Mouse (Mus musculus): ENCODE measurements at regions not wholly inside any gene's neighbourhood (a gene's known extent, or its start where the extent isn't known, plus 50 kb on each side); places are given as distances from the start of the nearest gene placed in this dataset.
A peak's percentile ranks its signal among the peaks of the same experiment; 100 is the strongest.

- peak in 1 of 2 experiments; percentile 24 for DNase-seq (ENCODE audit: low spot score in 2 of 2)
Observed at GRCm38 (mm10) chr16:24341736-24342135, 51.6 kb upstream of the Lpp start.

GRCm38 (mm10) chr16:24340646-24341045 lies 52.7 kb upstream of the Lpp start:
- DNase-seq (ENCODE audit: low spot score in 2 of 2): no peak

DNA sequence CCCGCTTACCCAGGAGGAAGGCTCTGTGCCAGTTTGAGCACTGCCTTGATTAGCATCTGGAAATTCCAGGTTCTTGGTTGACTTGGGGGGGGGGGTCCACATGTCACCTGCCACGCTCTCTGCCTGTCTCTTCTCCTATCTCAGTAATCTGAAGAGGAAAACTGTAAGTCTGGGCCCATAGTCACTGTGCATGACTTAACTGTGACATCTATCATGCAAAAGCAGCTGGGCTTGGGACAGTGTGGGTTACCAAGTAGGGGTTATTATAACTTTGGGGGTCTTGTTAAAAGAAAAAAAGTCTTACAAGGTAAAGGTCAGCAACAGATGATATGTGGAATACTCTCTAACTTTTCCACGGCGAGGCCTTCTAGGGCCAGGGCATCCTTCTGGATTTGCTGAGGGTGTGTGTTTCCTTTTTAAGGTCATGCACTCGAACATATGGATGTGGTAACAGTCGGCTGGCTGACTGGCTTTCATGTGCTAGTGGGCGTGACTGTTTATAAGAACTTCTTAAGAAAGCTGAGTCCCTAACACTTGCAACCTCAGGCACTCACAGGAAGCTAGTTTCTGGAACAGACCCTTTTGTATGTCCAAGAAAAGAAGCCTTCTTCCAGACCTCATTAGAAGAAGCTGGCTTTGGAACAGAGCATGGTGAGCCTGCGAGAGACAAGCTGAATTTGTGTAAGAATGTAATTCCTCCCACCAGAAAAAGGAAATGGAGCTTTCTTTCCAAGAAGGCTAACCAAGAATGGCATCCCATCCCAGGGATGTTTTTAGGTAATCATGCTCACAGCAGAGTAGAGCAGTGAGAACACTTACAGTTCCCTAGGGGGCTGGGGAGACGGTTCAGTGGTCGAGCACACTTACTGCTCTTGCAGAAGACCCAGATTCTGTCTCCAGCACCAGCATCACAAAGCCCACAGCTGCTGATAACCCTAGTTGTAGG lies 53.7 kb upstream of the Lpp start:
- DNase-seq (ENCODE audit: low spot score in 2 of 2): no peak

- no peak for DNase-seq (ENCODE audit: low spot score in 2 of 2)
Observed at GRCm38 (mm10) chr16:24338404-24338803, 54.9 kb upstream of the Lpp start.

- DNase-seq (ENCODE audit: low spot score in 2 of 2): no peak
Observed at GRCm38 (mm10) chr16:24334389-24334788, 58.9 kb upstream of the Lpp start.

DNA sequence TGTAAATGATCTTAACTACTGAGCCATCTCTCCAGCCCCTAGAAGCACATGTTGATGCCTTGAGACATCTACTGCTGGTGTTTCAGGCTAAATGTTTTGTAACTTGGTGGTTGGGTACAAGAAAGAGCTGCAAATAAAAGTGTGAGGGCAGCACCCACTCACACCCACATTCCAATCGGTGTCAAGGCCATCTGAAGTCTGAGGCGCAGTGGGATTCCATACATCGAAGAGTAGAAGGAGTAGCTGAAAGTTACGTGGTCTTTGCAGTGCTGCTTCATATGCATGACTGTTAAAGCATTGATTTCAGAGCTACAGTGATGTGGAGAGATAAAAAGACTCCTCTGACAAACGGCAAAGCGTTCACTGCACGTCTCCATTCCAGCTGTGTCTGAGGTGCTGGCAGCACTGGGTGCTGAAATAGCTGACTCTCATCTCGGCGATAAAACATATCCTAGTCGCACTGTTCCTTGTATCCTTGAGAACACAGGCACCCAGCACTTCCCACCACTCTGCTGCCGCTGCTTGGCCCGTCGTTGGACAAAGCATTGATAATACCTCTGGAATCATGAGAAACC lies 61.8 kb upstream of the Lpp start:
- DNase-seq (ENCODE audit: low spot score in 2 of 2): no peak

GRCm38 (mm10) chr16:24326571-24326970 lies 66.7 kb upstream of the Lpp start:
- no peak for DNase-seq (ENCODE audit: low spot score in 2 of 2)

DNA sequence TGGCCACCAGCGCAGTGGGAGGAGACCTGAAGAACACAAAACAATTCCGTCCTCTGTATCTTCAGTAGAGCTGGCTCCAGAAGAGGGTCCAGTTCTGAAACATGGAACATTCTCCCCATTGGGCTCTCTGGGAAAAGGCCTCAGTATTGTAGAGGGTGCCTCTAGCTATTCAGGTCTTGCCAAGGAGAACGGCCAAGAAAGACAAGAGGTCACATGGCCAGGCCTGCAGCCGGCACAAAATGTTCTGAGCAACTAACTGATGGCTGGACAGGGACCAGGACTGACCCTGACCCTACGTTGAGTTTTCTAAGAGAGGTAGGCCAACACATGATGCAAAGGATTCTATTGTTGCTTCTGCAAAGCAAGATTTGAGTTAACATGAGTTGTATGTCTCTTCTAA lies 67.3 kb upstream of the Lpp start:
- no peak for DNase-seq (ENCODE audit: low spot score in 2 of 2)

GRCm38 (mm10) chr16:24324917-24325316 lies 68.4 kb upstream of the Lpp start:
- DNase-seq (ENCODE audit: low spot score in 2 of 2): no peak

GRCm38 (mm10) chr16:24318723-24319437 lies 74.4 kb upstream of the Lpp start:
- no peak for DNase-seq (ENCODE audit: low spot score in 2 of 2)

DNA sequence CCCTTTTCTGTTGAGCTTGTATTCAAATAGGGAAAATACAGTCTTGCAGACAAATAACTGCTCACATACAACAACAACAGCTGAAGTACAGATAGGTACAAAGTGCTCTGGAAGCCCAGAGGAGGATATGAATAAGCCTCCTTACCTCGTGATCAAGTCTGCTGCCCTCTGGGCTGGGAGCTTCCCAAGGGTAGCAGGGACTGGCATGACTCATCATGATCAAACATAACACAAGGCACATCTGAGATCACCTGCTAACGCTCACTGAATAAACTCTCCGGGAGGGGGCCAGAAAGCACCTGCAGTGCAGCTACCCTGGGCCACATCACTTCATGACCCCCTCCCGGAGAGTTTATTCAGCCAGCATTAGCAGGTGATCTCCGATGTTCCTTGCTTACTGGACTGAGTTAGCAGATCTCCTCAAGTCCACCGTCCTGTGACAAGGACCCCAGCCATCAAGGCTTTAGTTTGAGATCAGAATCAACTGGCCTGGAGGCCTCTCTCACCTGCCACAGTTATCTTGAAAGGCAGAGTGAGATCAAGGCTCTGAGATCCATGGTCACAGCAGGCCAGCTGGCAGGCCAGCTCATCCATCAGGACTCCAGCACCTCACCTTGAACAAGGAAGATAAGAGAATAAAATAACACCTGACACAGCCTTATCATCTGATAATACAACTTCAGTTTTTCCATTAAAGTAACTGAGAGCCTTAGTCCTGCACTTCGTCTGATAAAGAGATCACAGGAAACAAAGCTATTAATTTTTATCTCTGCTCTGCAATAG lies 79.6 kb upstream of the Lpp start:
- no peak for DNase-seq (ENCODE audit: low spot score in 2 of 2)

DNA sequence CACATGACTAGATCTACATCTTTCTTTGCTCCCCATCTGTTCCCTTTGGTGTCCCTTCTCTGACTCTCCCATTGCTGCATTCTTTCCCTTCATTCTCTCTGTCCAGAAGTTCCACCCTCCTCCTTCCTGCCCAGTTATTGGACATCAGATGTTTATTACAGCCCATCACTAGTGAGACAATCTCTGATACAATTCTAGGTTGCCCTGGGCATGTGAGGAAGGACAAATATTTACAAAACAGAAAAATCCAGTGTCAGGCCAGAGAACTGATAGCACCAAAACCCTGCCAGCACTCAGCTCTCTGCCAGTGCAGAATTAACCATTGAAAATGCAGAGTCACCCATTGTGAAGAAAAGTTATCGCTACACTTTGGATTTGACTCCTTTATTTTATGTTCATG lies 87.9 kb upstream of the Lpp start:
- DNase-seq (ENCODE audit: low spot score in 2 of 2): no peak

DNA sequence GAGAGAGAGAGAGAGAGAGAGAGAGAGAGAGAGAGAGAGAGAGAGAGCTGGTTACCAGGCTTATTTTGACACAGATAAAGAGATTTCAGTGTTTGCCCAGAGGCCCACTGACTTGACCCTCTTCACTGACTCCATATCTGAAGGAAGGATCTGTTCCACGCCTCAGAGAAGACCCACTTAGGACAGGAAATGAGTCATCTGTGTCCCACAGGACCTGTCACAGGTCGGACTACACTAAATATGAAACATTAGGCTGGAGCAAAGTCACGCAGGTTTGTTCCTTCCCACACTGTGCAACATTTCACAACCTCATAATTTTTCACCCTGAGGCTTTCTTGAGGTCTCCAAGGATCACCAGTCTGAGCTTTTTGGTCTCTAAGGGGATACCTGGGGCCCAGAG lies 96.5 kb upstream of the Lpp start:
- DNase-seq (ENCODE audit: low spot score in 2 of 2): no peak

- DNase-seq (ENCODE audit: low spot score in 2 of 2): no peak
Observed at GRCm38 (mm10) chr16:24295626-24296440, 97.5 kb upstream of the Lpp start.

- DNase-seq (ENCODE audit: low spot score in 2 of 2): no peak
Observed at GRCm38 (mm10) chr16:24284215-24284614, 109.1 kb upstream of the Lpp start.

DNA sequence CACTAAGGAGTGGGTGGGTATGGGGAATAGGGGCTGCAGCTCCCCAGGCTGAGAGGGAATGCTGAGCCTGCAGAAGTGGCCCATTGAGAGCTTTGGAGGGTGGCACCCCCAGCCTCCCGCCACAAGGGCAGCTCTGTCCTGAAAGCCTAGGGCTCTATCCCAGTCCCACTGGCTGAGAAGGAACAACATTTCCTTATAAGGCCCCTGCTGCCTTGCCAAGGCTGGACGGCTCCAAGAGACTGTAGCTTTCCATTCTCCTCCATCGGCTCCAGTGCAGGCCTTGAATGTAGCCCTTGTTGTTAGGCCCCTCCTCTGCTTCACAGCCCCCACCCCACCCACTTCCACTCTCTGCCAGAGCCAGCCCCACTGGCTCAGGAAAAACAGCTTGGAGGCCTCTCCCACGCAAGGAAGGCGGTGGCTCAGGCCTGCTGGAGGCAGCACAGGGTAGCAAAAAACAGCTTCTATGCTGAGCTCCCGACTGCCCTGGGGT lies 111.1 kb upstream of the Lpp start:
- DNase-seq (ENCODE audit: low spot score in 2 of 2): peak in 1 of 2 experiments; percentile 19

DNA sequence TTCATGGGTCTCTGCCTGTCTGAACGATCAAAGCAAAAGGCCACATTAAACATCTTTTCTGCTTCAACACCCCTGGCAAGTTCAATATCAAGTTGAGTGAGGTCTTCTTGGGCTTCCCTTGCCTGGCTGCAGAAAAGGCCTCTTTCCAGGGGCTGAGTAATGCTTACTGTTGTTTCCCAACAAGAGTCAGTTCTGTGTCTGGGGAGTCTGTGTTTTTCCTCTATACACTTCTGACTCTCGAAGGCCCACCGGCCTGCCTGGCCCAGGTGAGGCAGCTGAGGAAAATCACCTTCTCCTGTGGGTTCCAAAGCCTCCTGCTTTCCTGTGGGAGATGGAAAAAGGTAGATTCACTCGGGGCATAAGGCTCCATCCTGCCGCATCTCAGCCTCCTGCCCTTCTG lies 111.7 kb upstream of the Lpp start:
- DNase-seq (ENCODE audit: low spot score in 2 of 2): no peak

GRCm38 (mm10) chr16:24277857-24278256 lies 115.5 kb upstream of the Lpp start:
- DNase-seq (ENCODE audit: low spot score in 2 of 2): no peak

- no peak for DNase-seq (ENCODE audit: low spot score in 2 of 2)
Observed at GRCm38 (mm10) chr16:24262701-24263100, 130.6 kb upstream of the Lpp start.

DNA sequence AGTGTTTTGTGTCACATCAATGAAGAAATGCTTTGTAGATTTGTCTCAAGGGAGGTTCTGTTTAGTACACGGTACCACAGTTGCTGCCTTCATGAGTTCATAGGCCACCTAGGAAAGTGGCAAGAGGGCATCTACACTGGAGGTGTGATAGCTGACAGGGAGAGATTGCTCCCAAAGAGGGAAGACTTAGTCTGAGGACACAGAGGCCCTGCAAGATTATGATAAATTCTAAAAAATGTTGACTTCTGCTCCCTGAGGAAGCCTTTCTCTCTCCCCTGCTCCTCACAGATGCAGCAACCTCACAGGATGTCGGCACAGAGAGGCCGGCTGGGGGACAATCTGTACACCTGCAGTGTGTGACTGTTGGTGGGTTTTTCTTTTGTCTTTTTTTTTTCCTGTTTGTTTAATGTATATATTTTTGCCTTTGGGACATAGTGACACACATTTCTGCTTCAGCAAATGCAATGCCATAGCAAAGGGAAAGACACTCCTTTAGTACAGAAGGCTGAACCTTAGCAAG lies 133.5 kb upstream of the Lpp start:
- DNase-seq (ENCODE audit: low spot score in 2 of 2): no peak

- DNase-seq (ENCODE audit: low spot score in 2 of 2): no peak
Observed at GRCm38 (mm10) chr16:24258991-24259390, 134.3 kb upstream of the Lpp start.
